Mouse (Mus musculus): ENCODE data around the gene Ikzf3. TPM values are rescaled to one million over a fixed set of nuclear protein-coding genes. Genes with fewer than 3 reads are reported as not detected.

The Ikzf3 gene
- polyA plus RNA-seq, 2 experiments, result 0.05 to 0.15 TPM

- WGBS (ENCODE audit: insufficient replicate concordance), result 55% methylated on average over 5 of the region's 5 CpGs
These were observed 89.3 kb downstream of the Ikzf3 start for GRCm38 (mm10) chr11:98456545-98456944.

DNA sequence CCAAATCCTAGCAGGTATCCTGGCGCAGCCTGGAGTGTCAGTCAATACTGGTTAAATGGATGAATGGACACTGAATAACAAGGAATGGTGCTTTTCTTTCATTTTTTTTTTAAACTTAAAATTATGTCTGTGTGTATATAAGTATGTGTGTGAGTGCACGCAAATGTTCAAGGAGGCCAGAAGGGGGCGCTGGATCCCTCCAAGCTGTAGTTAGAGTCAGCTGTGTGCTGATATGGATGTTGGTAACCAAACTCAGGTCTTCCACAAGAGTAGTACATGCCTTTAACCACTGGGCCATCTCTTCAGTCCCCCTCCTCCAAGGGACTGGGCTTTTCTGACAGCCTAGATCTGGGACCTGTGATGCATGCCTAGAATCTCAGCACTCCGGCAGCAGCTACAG, 90.3 kb downstream of the Ikzf3 start:
- H3K9ac ChIP-seq (replicated peaks), result no peak overlapping the region
- H3K27me3 ChIP-seq (ENCODE audit: control insufficient read depth, insufficient read depth, low read length), result peaks cover 32% of the 10 kb centered on the region
- H3K4me2 ChIP-seq (ENCODE audit: low read depth), result no peak overlapping the region
- 65% methylated on average over 4 of the region's 4 CpGs for WGBS (ENCODE audit: insufficient replicate concordance)
- DNase-seq (ENCODE audit: low read depth in 3 of 3, low spot score in 3 of 3) (no peak), ATAC-seq (ENCODE audit: insufficient read depth) (no peak)
- no peaks in the 10 kb centered on the region for H3K9me3 ChIP-seq (ENCODE audit: control insufficient read depth, low read length)
- no peak overlapping the region for H3K27ac ChIP-seq
- H3K36me3 ChIP-seq (replicated peaks; ENCODE audit: control insufficient read depth, insufficient read depth, low read depth), result no peaks in the 10 kb centered on the region
- peaks cover 0 to 5% of the 10 kb centered on the region in 2 experiments; a peak in 1 of 4 replicates for H3K4me1 ChIP-seq (replicated peaks; ENCODE audit: control insufficient read depth in 2 of 2, insufficient read depth in 2 of 2, low read length in 1 of 2)
- no peak overlapping the region for H3K4me3 ChIP-seq (ENCODE audit: insufficient read depth in 1 of 2, low read depth in 2 of 2, low read length in 2 of 2)
- TF ChIP-seq CTCF (IDR thresholded peaks at IDR 0.05; ENCODE audit: low read depth) (peak; percentile 57), EP300 (IDR thresholded peaks at IDR 0.05; ENCODE audit: low read depth) (no peak)

More at GRCm38 (mm10) chr11:98456545-98456944, 89.3 kb downstream of the Ikzf3 start:
- Histone ChIP-seq H3K4me2 (ENCODE audit: low read depth) (no peak overlapping the region), H3K9me3 (ENCODE audit: control insufficient read depth, low read length) (no peaks in the 10 kb centered on the region), H3K27me3 (ENCODE audit: control insufficient read depth, insufficient read depth, low read length) (peaks cover 33% of the 10 kb centered on the region), H3K36me3 (replicated peaks; ENCODE audit: control insufficient read depth, insufficient read depth, low read depth) (no peaks in the 10 kb centered on the region), H3K27ac (no peak overlapping the region), H3K9ac (replicated peaks) (no peak overlapping the region), H3K4me3 (ENCODE audit: insufficient read depth in 1 of 2, low read depth in 2 of 2, low read length in 2 of 2) (no peak overlapping the region), H3K4me1 (replicated peaks; ENCODE audit: control insufficient read depth in 2 of 2, insufficient read depth in 2 of 2, low read length in 1 of 2) (peaks cover 0 to 5% of the 10 kb centered on the region in 2 experiments; a peak in 1 of 4 replicates)
- DNase-seq (ENCODE audit: low read depth in 3 of 3, low spot score in 3 of 3) (no peak), ATAC-seq (ENCODE audit: insufficient read depth) (no peak)
- no peak for TF ChIP-seq EP300 (IDR thresholded peaks at IDR 0.05; ENCODE audit: low read depth)
- no peak for TF ChIP-seq CTCF (IDR thresholded peaks at IDR 0.05; ENCODE audit: low read depth)

GRCm38 (mm10) chr11:98449921-98450771, 95.7 kb downstream of the Ikzf3 start:
- H3K27me3 ChIP-seq (ENCODE audit: control insufficient read depth, insufficient read depth, low read length), result peaks cover 26% of the 10 kb centered on the region

DNA sequence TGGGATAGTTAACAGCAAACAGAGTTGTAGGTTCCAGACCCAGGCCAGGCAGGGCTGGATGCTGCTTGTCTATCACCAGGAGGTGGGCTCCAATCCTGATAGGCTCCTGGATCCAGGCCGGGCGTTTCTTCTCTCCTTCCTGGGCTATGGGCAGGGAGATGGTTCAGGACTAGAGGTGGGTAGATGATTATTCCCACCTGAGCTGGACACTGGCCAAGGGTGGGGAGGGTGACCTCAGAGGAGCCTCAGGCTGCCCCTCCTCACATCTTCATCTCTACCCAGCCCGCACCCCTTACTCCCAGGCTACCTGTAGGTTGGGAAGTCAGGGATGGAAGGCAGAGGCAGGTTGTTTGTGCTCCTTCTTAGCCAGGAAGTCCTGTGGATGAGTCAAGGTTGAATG, 96.4 kb downstream of the Ikzf3 start:
- H3K4me1 ChIP-seq (replicated peaks; ENCODE audit: control insufficient read depth in 2 of 2, insufficient read depth in 2 of 2, low read length in 1 of 2), result peaks cover 0 to 7% of the 10 kb centered on the region in 2 experiments; a peak in 2 of 4 replicates
- H3K36me3 ChIP-seq (replicated peaks; ENCODE audit: control insufficient read depth, insufficient read depth, low read depth), result no peaks in the 10 kb centered on the region
- peak overlapping the region; percentile 50 for H3K4me2 ChIP-seq (ENCODE audit: low read depth)
- 57% methylated on average over 3 of the region's 3 CpGs for WGBS (ENCODE audit: insufficient replicate concordance)
- DNase-seq (ENCODE audit: low read depth in 3 of 3, low spot score in 3 of 3) (no peak), ATAC-seq (ENCODE audit: insufficient read depth) (no peak)
- 0 out of 4 replicates have a peak overlapping the region, but pooled peaks of 1 of the 2 experiments have one; percentile 34 for H3K4me3 ChIP-seq (ENCODE audit: insufficient read depth in 1 of 2, low read depth in 2 of 2, low read length in 2 of 2)
- peaks cover 26% of the 10 kb centered on the region for H3K27me3 ChIP-seq (ENCODE audit: control insufficient read depth, insufficient read depth, low read length)
- H3K9me3 ChIP-seq (ENCODE audit: control insufficient read depth, low read length), result no peaks in the 10 kb centered on the region
- TF ChIP-seq CTCF (IDR thresholded peaks at IDR 0.05; ENCODE audit: low read depth), result no peak
- no peak for TF ChIP-seq EP300 (IDR thresholded peaks at IDR 0.05; ENCODE audit: low read depth)
- no peak overlapping the region for H3K9ac ChIP-seq (replicated peaks)
- no peak overlapping the region for H3K27ac ChIP-seq

More at GRCm38 (mm10) chr11:98449921-98450771, 95.7 kb downstream of the Ikzf3 start:
- Histone ChIP-seq H3K4me1 (replicated peaks; ENCODE audit: control insufficient read depth in 2 of 2, insufficient read depth in 2 of 2, low read length in 1 of 2) (peaks cover 0 to 7% of the 10 kb centered on the region in 2 experiments; a peak in 2 of 4 replicates), H3K4me3 (ENCODE audit: insufficient read depth in 1 of 2, low read depth in 2 of 2, low read length in 2 of 2) (no peak overlapping the region), H3K4me2 (ENCODE audit: low read depth) (peak overlapping the region; percentile 50; the same call in 1 of the 2 replicates), H3K36me3 (replicated peaks; ENCODE audit: control insufficient read depth, insufficient read depth, low read depth) (no peaks in the 10 kb centered on the region), H3K9ac (replicated peaks) (no peak overlapping the region), H3K27ac (no peak overlapping the region), H3K9me3 (ENCODE audit: control insufficient read depth, low read length) (no peaks in the 10 kb centered on the region)
- no peak for TF ChIP-seq CTCF (IDR thresholded peaks at IDR 0.05; ENCODE audit: low read depth)
- WGBS (ENCODE audit: insufficient replicate concordance), result 60% methylated on average over 20 of the region's 20 CpGs
- no peak for ATAC-seq (ENCODE audit: insufficient read depth)
- no peak for DNase-seq (ENCODE audit: low read depth in 3 of 3, low spot score in 3 of 3)

DNA sequence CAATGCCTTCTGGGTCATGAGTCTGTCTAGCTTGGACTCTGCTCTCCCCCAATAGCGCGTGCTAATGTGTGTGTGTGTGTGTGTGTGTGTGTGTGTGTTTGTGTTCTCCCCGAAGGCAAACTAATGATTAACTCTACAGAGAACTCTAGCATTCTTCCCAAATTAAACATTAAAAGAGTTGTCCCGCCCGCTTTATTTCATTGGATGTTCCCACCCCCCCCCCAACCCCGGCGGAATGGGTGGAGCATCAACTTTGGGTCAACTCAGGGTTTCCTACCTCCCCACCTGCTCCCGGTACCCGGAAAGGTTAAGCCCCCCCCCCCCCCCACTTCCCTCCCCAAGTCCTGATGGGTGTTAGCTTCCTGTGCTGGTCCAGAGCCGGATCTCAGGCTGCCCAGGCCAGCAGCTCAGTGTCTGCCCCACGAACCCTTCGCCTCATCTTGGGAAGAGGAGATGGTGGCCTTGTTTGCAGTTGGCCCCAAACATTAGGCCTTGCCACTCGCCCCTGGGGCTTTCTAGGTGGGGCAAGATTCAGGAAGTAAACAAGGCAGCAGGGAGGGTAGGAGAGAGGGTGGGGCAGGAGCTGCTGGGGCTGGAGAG, 97.5 kb downstream of the Ikzf3 start:
- Histone ChIP-seq H3K4me3 (ENCODE audit: insufficient read depth in 1 of 2, low read depth in 2 of 2, low read length in 2 of 2) (peak overlapping the region; percentile 36 to 71), H3K9me3 (ENCODE audit: control insufficient read depth, low read length) (no peaks in the 10 kb centered on the region), H3K36me3 (replicated peaks; ENCODE audit: control insufficient read depth, insufficient read depth, low read depth) (no peaks in the 10 kb centered on the region), H3K27ac (no peak overlapping the region), H3K27me3 (ENCODE audit: control insufficient read depth, insufficient read depth, low read length) (peaks cover 26% of the 10 kb centered on the region), H3K4me2 (ENCODE audit: low read depth) (peak overlapping the region; percentile 50), H3K4me1 (replicated peaks; ENCODE audit: control insufficient read depth in 2 of 2, insufficient read depth in 2 of 2, low read length in 1 of 2) (peaks cover 0 to 7% of the 10 kb centered on the region in 2 experiments; a peak in 2 of 4 replicates), H3K9ac (replicated peaks) (peak overlapping the region; percentile 10; the same call in 1 of the 2 replicates)
- TF ChIP-seq EP300 (IDR thresholded peaks at IDR 0.05; ENCODE audit: low read depth) (no peak), CTCF (IDR thresholded peaks at IDR 0.05; ENCODE audit: low read depth) (no peak)
- ATAC-seq (ENCODE audit: insufficient read depth), result peak; percentile 47
- WGBS (ENCODE audit: insufficient replicate concordance), result 36% methylated on average over 13 of the region's 13 CpGs
- no peak for DNase-seq (ENCODE audit: low read depth in 3 of 3, low spot score in 3 of 3)
